Mouse (Mus musculus) intestine, embryonic 16.5 days (tissue): ENCODE data around the gene Aqp11. TPM values are rescaled to one million over a fixed set of nuclear protein-coding genes. Genes with fewer than 3 reads are reported as not detected.
A peak's percentile ranks its signal among the peaks of the same experiment; 100 is the strongest.

Experiments
- ATAC-seq: fragments of 200-750 bp; cut with Nextera tagmentation; 2 replicates; pipeline ENCODE4 v1.8.0; 2017; ENCODE audit warnings: moderate TSS enrichment, moderate library complexity
- H3K27ac ChIP-seq: fragments of 300-500 bp; sonication (generic); 2 replicates; pipeline ENCODE4 v1.5.1; 2014; ENCODE audit warnings: mild to moderate bottlenecking, low read length
- H3K27me3 ChIP-seq: fragments of 300-500 bp; sonication (generic); replicated peaks from 2 replicates; pipeline ENCODE4 v1.6.1; 2014; ENCODE audit warnings: low read length, control low read depth, mixed read lengths; ENCODE audit not compliant: control insufficient read depth, insufficient read depth
- H3K36me3 ChIP-seq: fragments of 300-500 bp; sonication (generic); 2 replicates; pipeline ENCODE4 v1.6.1; 2014; ENCODE audit warnings: low read length, control low read depth; ENCODE audit not compliant: control insufficient read depth, insufficient read depth
- H3K4me1 ChIP-seq: fragments of 300-500 bp; sonication (generic); 2 replicates; pipeline ENCODE4 v1.6.1; 2014; ENCODE audit warnings: low read length, control low read depth, mixed read lengths; ENCODE audit not compliant: control insufficient read depth, insufficient read depth
- H3K4me2 ChIP-seq: fragments of 300-500 bp; sonication (generic); 2 replicates; pipeline ENCODE4 v1.6.1; 2014; ENCODE audit warnings: low read depth, low read length, control low read depth
- H3K4me3 ChIP-seq: fragments of 300-500 bp; sonication (generic); 2 replicates; pipeline ENCODE4 v1.5.1; 2014; ENCODE audit warnings: mild to moderate bottlenecking, low read length
- H3K9ac ChIP-seq: fragments of 300-500 bp; sonication (generic); 2 replicates; pipeline ENCODE4 v1.6.1; 2014; ENCODE audit warnings: low read depth, low read length
- H3K9me3 ChIP-seq: fragments of 300-500 bp; sonication (generic); 2 replicates; pipeline ENCODE4 v1.6.1; 2016; ENCODE audit warnings: low read length, control low read depth; ENCODE audit not compliant: control insufficient read depth
- WGBS: fragments of 180-500 bp; shearing (Covaris S2); extraction: QIAGEN DNeasy Blood & Tissue Kit; methylation state at CpG from one replicate; pipeline ENCODE4 v1.1.7; 2014; 5-methylcytosine and 5-hydroxymethylcytosine counted together
- polyA plus RNA-seq: library from polyadenylated mRNA; unstranded; fragments of >200 nt; fragmentation: Nextera tagmentation; extraction: Ambion mirVana; gene quantifications from 2 replicates; pipeline ENCODE4 v1.2.1, GENCODE M21; 2015

The Aqp11 gene
- polyA plus RNA-seq, 1 experiment from 2014 or later: 93.4 TPM

DNA sequence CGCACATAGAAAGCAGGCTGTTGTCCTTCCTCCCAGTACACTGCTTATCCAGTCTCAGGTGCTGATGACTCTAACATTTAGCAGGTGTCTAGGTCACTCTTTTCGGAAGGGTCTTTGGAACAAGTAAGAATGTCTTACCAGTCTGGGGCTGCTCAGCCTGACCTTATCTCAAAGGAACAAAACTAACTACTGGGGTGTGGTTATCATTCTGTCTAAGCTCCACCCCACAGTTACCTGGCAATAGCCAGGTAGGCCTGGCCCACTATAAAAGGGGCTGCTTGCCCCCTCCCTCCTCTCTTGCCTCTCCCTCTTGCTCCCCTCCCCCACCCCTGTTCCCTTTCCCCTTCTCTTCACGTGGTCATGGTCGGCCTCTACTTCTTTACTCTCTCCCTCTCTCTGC is 30.9 kb upstream of the Aqp11 start:
- no peaks in the 10 kb centered on the region for H3K36me3 ChIP-seq
- ATAC-seq: peak; percentile 58
- 64% methylated on average over 4 of the region's 4 CpGs for WGBS
- H3K9me3 ChIP-seq: no peaks in the 10 kb centered on the region
- no peaks in the 10 kb centered on the region for H3K27me3 ChIP-seq
- H3K4me1 ChIP-seq: peaks cover 5% of the 10 kb centered on the region; the same call in 1 of the 2 replicates
- H3K4me2 ChIP-seq: no peak overlapping the region
- H3K27ac ChIP-seq: no peak overlapping the region
- no peak overlapping the region for H3K4me3 ChIP-seq
- no peak overlapping the region for H3K9ac ChIP-seq

GRCm38 (mm10) chr7:97767841-97768240 is 29.8 kb upstream of the Aqp11 start:
- H3K27ac ChIP-seq: no peak overlapping the region
- peaks cover 5% of the 10 kb centered on the region; the same call in 1 of the 2 replicates for H3K4me1 ChIP-seq
- no peak overlapping the region for H3K9ac ChIP-seq
- H3K36me3 ChIP-seq: no peaks in the 10 kb centered on the region
- no peak for ATAC-seq
- 67% methylated on average over 8 of the region's 8 CpGs for WGBS
- no peak overlapping the region for H3K4me3 ChIP-seq
- H3K4me2 ChIP-seq: no peak overlapping the region
- no peaks in the 10 kb centered on the region for H3K9me3 ChIP-seq
- no peaks in the 10 kb centered on the region for H3K27me3 ChIP-seq

DNA sequence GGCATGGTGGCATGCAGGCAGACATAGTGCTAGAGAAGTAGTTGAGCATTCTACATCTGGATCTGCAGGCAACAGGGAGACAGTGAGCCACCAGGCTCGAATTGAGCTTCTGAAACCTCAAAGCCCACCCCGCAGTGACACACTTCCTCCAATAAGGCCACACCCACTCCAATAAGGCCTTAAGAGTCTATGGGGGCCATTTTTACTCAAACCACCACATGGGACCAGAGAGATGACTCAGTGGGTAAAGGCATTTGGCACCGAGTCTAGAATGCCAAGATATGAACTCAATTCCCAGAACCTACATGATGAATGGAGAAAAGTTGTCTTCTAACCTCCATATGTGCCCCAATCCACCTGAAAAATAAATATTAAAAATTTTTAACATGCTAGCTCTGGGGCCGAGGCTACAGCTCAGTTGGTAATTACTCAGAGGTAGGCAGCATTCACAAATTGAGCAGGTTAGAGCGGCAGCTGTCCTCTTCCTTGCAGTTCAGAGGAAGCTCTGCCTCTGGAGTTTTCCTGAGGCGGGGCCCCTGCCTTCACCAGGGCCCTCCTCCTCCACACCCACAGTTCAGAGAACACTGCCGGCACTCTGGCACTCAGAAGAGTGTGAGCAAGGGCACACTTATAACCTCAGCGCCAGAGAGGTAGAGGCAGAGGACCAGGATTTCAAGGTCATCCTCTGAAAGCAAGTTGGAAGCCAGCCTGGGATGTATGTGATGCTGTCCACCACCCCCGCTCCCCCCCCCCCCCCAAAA is 28.5 kb upstream of the Aqp11 start:
- Histone ChIP-seq H3K9me3 (no peaks in the 10 kb centered on the region), H3K36me3 (no peaks in the 10 kb centered on the region), H3K27ac (no peak overlapping the region), H3K4me3 (no peak overlapping the region), H3K4me1 (peaks cover 5% of the 10 kb centered on the region; the same call in 1 of the 2 replicates), H3K27me3 (no peaks in the 10 kb centered on the region), H3K4me2 (peak overlapping the region; percentile 2; the same call in 1 of the 2 replicates), H3K9ac (no peak overlapping the region)
- WGBS: 63% methylated on average over 9 of the region's 9 CpGs
- peak; percentile 88 for ATAC-seq

GRCm38 (mm10) chr7:97765963-97766347 is 27.9 kb upstream of the Aqp11 start:
- peaks cover 5% of the 10 kb centered on the region; the same call in 1 of the 2 replicates for H3K4me1 ChIP-seq
- 67% methylated on average over 5 of the region's 5 CpGs for WGBS
- no peaks in the 10 kb centered on the region for H3K36me3 ChIP-seq
- H3K4me2 ChIP-seq: no peak overlapping the region
- H3K4me3 ChIP-seq: no peak overlapping the region
- H3K27me3 ChIP-seq: no peaks in the 10 kb centered on the region
- no peak overlapping the region for H3K27ac ChIP-seq
- ATAC-seq: peak; percentile 62
- no peak overlapping the region for H3K9ac ChIP-seq
- no peaks in the 10 kb centered on the region for H3K9me3 ChIP-seq

GRCm38 (mm10) chr7:97765181-97765962 is 27.3 kb upstream of the Aqp11 start:
- Histone ChIP-seq H3K27ac (no peak overlapping the region), H3K9me3 (no peaks in the 10 kb centered on the region), H3K4me2 (no peak overlapping the region), H3K4me1 (peaks cover 5% of the 10 kb centered on the region; the same call in 1 of the 2 replicates), H3K27me3 (no peaks in the 10 kb centered on the region), H3K4me3 (no peak overlapping the region), H3K9ac (no peak overlapping the region), H3K36me3 (no peaks in the 10 kb centered on the region)
- 84% methylated on average over 21 of the region's 21 CpGs for WGBS
- ATAC-seq: no peak

DNA sequence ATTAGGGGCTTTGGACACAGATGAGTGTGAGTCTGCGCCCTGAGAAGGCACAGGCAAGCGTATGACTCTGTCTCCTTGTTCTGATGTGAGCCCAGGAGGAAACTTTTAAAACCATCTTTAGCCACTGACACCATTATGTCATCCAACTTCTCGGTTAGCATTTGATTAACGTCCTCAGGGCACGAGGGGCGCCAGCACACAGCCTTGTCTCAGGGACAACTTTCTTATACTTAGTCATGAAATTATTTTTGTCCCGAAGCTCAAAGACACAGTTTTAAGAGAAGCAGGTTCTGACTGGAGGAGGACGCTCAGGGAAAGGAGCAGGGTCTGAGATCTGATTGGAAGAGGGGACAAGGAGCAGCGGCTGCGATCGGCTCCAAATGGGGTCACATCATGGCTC is 26.5 kb upstream of the Aqp11 start:
- Histone ChIP-seq H3K4me2 (no peak overlapping the region), H3K9me3 (no peaks in the 10 kb centered on the region), H3K27me3 (no peaks in the 10 kb centered on the region), H3K9ac (no peak overlapping the region), H3K4me1 (peaks cover 5% of the 10 kb centered on the region; the same call in 1 of the 2 replicates), H3K4me3 (no peak overlapping the region), H3K36me3 (no peaks in the 10 kb centered on the region), H3K27ac (no peak overlapping the region)
- ATAC-seq: no peak
- WGBS: 83% methylated on average over 11 of the region's 11 CpGs

GRCm38 (mm10) chr7:97756967-97757881 is 19.1 kb upstream of the Aqp11 start:
- no peaks in the 10 kb centered on the region for H3K4me1 ChIP-seq
- H3K27me3 ChIP-seq: no peaks in the 10 kb centered on the region
- H3K4me3 ChIP-seq: no peak overlapping the region
- H3K27ac ChIP-seq: no peak overlapping the region
- no peaks in the 10 kb centered on the region for H3K9me3 ChIP-seq
- ATAC-seq: peak; percentile 71
- 0 out of 2 replicates have a peak overlapping the region, but pooled peaks have one; percentile 11 for H3K4me2 ChIP-seq
- no peak overlapping the region for H3K9ac ChIP-seq
- WGBS: 56% methylated on average over 18 of the region's 18 CpGs
- H3K36me3 ChIP-seq: no peaks in the 10 kb centered on the region

GRCm38 (mm10) chr7:97749207-97750190 is 11.4 kb upstream of the Aqp11 start:
- H3K27ac ChIP-seq: peak overlapping the region; percentile 49; the same call in 1 of the 2 replicates
- no peaks in the 10 kb centered on the region for H3K36me3 ChIP-seq
- H3K9ac ChIP-seq: 0 out of 2 replicates have a peak overlapping the region, but pooled peaks have one; percentile 23
- ATAC-seq: peak; percentile 54
- WGBS: 33% methylated on average over 19 of the region's 19 CpGs
- peaks cover 4% of the 10 kb centered on the region; the same call in 1 of the 2 replicates for H3K4me1 ChIP-seq
- H3K4me2 ChIP-seq: peak overlapping the region; percentile 28
- no peaks in the 10 kb centered on the region for H3K9me3 ChIP-seq
- peak overlapping the region; percentile 18; the same call in 1 of the 2 replicates for H3K4me3 ChIP-seq
- no peaks in the 10 kb centered on the region for H3K27me3 ChIP-seq
